Mouse (Mus musculus) layer of hippocampus, postnatal 14 days (tissue): ENCODE results near the gene Yju2. TPM values are rescaled to one million over a fixed set of nuclear protein-coding genes. Genes with fewer than 3 reads are reported as not detected.
A peak's percentile ranks its signal among the peaks of the same experiment; 100 is the strongest.

ENCODE experiments used
- DNase-seq, 2 experiments: peaks; one replicate each; pipeline ENCODE4 v3.0.0; 2021 to 2022; ENCODE audit warnings: low spot score in 2 of 2, mixed read lengths in 1 of 2
- total RNA-seq, 2 experiments: library from RNA; stranded (reverse); gene quantifications; 2 replicates each; pipeline ENCODE4 v1.2.3; 2021

The Yju2 gene
- total RNA-seq, 2 experiments from 2014 or later = 15.0 to 16.2 TPM

DNA sequence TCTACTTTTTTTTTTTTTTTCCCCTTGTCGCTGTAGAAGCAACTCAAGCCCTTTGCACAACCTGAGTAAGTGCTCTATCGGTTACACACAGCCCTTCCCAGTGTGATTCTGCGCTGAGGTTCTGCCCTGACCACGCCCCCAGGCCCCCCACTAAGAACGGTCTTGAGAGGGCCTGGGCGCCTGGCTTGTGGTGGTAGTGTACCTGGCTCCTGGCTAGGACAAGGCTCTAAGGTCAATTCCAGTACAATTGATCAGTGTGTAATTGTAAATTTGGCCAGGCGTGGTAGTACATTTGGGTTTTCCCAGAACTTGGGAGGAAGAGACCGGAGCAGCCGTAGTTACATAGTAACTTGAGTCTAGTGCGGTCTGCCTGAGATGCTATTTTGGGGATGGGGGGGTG lies 48.1 kb downstream of the Yju2 start:
- no peak for DNase-seq

DNA sequence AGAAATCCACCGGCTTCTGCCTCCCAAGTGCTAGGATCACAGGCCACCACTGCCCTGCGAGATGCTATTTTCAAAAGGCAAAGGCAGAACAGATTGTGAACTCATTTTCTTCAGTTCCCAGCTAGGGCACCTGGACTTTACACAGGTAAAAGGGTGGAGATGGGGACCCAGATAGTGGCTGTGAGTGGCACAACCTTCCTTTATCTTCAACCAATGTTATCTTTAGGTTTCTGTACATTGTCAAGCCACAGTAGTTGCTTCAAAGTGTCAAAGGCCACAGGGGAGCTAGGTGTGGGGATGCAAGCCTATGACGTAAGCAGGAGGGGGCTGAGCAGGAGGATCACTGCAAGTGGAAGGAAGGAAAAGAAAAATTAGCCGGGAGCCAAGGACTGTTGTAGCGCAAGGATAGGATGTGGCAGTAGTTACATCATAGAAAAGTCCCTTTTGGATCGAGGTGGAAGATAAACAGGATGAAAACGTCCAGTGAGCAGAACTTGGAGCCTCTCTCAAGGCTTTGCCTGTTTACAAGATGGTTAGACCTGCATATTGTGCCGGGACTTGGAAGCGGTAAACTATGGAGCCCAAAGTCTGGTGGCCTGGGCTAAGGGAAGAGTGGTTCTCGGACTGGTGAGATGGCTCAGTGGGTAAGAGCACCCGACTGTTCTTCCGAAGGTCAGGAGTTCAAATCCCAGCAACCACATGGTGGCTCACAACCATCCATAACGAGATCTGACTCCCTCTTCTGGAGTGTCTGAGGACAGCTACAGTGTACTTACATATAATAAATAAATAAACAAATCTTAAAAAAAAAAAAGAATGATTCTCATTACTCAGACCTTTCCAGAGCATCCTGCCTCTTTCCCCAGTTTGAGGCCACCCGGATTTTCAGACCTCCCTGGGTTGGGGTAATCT lies 48.8 kb downstream of the Yju2 start:
- DNase-seq = no peak

DNA sequence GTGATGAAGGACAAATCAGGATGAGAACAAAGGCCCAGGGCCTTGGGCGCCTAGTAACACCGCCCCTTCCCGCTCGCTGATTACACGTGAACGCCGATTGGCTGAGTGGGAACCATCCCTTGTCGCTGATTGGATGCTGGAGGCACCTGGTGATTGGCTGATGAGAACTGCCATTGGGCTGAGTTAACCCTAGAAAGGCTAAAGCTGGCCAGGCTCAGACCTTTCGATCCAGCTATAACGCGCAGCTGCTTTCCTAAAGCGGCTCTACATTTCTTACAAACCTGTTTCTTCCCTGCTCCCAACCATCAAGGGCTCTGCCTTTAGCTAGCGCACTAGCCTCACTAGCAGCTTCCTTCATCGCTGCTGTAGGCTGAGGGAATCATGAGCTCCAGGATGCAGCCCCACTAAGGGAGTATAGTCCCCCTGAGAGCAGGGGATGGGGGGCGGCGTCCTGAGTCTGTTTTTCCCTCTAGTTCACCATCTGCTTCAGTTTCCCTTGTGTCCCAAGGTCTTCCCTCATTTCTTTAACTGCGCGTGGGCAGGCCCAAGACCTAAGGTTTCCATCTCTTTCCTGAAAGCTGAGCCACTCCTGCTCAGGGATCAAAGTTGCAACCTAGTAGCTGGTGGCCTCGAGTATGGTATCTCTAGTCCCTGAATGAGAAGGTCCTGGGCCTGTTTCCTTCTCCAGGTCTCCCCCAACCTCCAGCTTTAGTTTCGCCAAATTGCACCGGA lies 49.6 kb downstream of the Yju2 start:
- DNase-seq = peak; percentile 92 to 97

DNA sequence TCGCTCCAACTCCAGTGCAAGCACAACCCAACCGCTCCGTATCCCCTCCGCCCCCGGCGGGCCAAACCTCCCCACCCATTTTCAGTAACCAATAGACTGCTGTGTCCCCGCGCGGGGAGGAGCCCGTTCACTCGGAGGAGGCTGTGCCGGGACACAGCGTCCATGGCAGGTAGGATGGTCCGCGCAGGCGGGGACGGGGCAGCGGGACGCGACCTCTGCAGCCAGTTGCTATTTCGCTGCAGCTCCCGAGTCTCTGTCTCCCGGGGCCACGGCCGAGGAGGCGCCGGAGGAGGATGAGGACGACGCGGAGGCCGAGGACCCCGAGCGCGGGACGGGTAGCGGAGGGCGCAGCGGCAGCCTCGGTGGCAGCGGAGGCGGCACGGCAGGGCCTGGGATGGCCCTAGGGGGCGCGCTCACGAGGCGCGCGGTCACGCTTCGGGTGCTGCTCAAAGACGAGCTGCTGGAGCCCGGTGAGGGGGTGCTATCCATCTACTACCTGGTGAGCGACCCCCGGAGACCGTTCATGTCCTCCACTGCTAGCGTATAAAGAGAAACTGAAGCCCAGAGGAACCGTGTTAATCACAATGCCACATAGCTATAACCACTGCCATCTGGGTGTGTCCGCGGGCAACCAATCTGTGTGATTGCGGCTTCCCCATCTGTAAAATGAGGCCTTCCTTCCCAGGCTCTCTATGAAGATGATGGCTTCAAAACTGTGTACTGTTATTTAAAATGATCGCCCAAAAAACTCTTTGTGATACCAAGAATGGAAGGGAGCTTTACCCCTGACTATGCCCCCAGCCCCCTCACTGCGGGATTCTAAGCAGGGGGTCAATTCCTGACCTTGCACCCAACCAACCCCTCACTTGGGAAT lies 50.4 kb downstream of the Yju2 start:
- peak; percentile 93 to 94 for DNase-seq

DNA sequence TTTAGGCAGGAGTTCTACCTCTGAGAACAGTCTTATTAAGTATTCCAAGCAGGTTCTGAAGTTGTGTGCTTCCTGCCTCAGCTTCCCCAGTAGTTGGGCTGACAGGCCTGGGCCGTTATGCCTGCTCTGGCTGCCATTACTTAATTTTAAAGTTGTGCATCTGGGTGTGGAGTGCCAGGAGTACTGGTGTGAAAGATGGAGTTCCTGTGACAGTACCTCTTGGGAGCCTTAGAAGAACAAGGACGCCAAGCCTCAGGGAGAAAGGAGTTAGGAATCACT lies 51.0 kb downstream of the Yju2 start:
- DNase-seq = no peak

DNA sequence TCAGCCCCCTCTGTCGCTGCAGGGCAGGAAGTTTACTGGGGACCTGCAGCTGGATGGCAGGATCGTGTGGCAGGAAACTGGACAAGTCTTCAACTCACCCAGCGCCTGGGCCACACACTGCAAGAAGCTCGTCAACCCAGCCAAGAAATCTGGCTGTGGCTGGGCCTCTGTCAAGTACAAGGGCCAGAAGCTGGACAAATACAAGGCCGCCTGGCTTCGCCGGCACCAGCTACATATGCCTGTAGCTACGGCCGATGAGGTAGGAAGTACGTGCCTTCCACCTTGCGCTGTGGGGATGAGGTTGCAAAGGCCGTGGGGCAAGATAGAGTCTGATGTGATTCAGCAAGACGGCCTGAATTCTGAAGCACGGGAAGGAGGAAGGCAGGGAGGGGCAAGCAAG lies 51.4 kb downstream of the Yju2 start:
- no peak for DNase-seq

DNA sequence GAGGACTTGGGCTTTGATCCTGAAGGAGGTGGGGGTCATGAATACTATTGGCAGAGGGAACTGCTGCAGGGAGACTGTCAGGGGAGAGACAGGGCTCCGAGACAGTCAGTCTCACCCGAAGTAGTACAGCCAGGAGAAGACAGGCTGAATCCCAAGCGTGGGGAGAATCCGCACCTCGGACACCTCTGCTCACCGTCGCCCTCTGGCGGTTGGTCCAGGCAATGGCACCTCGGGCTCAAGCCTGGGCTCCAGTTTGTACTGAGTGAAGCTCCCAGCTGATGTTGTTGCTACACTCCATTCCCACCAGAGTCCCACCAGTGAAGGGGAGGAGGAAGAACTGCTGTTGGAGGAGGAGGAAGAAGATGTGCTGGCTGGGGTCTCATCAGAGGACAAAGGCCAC lies 51.8 kb downstream of the Yju2 start:
- DNase-seq = peak in 1 of 2 experiments; percentile 71

DNA sequence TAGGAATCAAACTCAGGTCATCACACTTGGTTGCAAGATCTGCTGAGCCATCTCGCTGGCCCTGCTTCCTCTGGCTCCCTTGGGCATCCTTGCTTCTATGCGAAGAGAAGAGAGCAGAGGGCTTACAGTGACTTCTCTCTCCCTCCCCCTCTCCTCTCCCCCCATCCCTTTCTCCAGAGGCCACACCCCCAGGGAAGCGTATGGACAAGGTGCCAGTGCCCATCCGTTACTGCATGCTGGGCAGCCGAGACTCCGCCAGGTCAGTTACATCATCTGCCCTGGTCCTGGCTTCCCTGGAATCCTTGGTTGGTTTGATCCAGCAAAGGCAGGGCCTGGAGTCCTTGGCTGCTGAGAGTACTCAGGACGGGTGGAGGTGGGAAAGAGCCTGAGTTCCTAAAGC lies 52.5 kb downstream of the Yju2 start:
- DNase-seq = no peak

DNA sequence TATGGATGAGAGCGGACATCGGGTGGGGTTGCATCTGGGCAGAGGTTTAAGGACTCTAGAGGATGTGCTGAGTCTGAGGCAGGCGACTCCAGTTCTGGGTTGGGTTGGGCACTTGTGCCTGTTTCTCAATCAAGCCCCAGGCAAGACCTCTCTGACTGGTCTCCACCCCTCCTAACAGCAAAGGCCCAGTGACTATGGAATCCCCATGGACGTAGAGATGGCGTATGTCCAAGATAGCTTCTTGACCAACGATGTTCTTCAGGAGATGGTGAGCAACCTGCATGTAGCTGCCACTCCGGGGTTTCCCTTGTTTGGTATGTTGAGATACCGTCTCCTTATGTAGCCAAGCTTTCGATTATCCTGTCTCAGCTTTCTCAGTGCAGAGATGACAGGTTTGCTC lies 56.4 kb downstream of the Yju2 start:
- no peak for DNase-seq

DNA sequence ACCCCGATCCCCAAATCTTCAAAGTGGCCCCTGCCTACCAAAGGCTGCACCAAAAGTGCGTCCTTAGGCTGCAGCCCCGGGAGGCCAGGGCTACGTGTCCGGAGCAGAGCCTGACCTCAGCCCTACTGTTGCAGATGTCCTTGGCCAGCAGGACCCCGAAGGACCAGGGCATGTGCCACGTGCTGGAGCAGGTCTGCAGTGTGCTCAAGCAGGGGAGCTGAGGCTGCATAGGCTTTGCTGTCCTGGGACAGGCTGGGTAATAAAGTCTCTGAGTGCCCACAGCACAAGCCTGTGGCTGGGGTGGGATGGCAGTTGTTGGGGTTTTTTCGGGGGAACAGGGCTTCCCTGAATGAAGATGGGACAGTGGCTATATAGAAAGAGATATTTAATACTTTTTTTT lies 57.5 kb downstream of the Yju2 start:
- no peak for DNase-seq

DNA sequence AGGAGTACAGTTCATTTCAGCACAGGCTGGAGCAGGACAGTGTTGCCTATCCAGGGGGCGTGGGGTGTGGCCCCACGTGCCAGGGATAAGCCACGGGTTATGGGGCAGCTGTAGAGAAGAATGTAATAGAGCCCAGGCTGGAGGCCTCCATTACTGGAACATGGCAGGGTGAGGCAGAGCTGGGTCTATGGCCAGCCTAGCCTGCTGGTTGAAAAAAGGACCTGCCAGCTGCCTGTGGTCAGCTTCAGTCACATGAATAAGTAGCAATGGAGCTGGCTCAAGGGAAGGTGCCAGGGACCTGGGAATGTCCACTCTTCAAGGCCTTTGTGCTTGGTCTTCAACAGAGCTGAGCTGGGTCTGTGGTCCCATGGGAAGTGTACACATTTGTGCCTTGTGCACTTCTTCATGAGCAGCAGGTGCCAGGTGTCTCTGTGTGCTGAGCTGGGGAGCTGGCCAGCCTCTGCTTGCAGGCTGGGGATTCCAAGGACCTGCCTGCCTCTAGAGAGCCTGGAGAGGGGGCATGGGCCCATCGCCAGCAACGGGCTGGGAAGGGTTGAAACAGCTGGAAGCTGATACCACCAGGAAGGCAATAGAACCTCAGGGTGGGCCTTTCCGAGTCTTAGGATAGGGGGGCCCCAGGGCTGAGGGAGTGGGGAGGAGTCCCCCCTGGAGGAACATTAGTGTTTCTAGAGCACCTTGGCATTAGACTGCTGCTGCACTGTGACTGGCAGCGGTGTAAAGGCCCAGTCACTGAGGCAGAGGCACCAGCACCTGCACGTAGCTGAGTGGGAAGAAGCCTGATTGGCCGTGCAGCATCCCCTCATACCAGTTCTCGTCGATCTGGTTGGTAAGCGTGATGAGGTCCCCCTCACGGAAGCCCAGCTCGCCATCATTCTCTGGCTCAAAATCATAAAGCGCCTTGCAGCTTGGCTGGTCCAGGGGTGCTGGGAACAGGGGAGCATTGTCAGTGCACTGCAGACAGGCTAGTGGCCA lies 58.2 kb downstream of the Yju2 start:
- no peak for DNase-seq

DNA sequence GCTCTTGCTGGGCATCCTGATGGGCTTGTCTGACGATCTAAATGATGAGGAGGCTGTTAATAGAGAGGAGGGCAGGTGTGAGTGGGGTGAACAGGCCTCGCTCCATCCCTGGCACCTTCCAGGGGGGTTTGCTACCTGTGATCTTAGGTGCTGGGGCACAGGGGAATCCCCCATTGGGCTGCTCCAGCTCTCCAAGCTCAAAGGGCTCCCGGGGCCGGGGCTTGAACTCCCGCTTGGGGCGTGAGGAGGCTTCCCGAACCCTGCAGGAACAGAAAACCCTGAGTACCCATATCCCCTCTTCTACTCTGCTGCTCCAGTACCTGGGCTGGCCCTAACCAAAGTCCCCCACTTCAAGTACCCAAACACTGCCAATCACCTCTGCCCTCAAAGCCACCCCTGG lies 58.9 kb downstream of the Yju2 start:
- DNase-seq = no peak

Other genes with a start within 250 kb of the Yju2 start
- 1 to 10 TPM; 6.3 to 6.9 TPM for gene Pot1b, start 246.5 kb upstream of the Yju2 start, total RNA-seq
- gene Adgre4, start 209.1 kb upstream of the Yju2 start, total RNA-seq = not detected
- gene Zfp119a, start 80.2 kb upstream of the Yju2 start, total RNA-seq = 1 to 10 TPM; 7.7 to 9.7 TPM
- 1 to 10 TPM; 8.1 to 8.2 TPM for gene Zfp959, start 67.0 kb upstream of the Yju2 start, total RNA-seq
- 1 to 10 TPM; 4.1 to 4.9 TPM for gene Zfp119b, start 9.6 kb upstream of the Yju2 start, total RNA-seq
- gene Ebi3, start 6.5 kb upstream of the Yju2 start, total RNA-seq = 1 to 10 TPM; 1.9 TPM
- 10 to 100 TPM; 38.9 to 44.9 TPM for gene Shd, start 11.4 kb downstream of the Yju2 start, total RNA-seq
- 10 to 100 TPM; 73.1 to 76.4 TPM for gene Fsd1, start 27.4 kb downstream of the Yju2 start, total RNA-seq
- gene Stap2, start 46.5 kb downstream of the Yju2 start, total RNA-seq = 1 to 10 TPM; 4.0 to 4.3 TPM
- gene Mpnd, start 46.6 kb downstream of the Yju2 start, total RNA-seq = 100 to 1,000 TPM; 112 to 119 TPM
- gene Sh3gl1, start 77.5 kb downstream of the Yju2 start, total RNA-seq = 10 to 100 TPM; 64.9 to 67.5 TPM
- gene Chaf1a, start 81.3 kb downstream of the Yju2 start, total RNA-seq = 1 to 10 TPM; 3.5 to 5.0 TPM
- gene Ubxn6, start 115.9 kb downstream of the Yju2 start, total RNA-seq = 10 to 100 TPM; 64.4 to 72.8 TPM
- gene Hdgfl2, start 120.5 kb downstream of the Yju2 start, total RNA-seq = 100 to 1,000 TPM; 104 to 115 TPM
- 1 to 10 TPM; 1.3 to 2.5 TPM for gene Plin4, start 150.7 kb downstream of the Yju2 start, total RNA-seq
- gene Plin5, start 158.5 kb downstream of the Yju2 start, total RNA-seq = 1 to 10 TPM; 1.1 to 1.4 TPM
- gene Lrg1, start 162.9 kb downstream of the Yju2 start, total RNA-seq = under 1 TPM; 0.62 to 0.81 TPM
- gene Sema6b, start 181.2 kb downstream of the Yju2 start, total RNA-seq = 100 to 1,000 TPM; 140 to 142 TPM
- 1 to 10 TPM; 6.2 to 6.6 TPM for gene Tnfaip8l1, start 203.4 kb downstream of the Yju2 start, total RNA-seq
- 10 to 100 TPM; 43.3 to 46.0 TPM for gene Mydgf, start 224.8 kb downstream of the Yju2 start, total RNA-seq